Mouse (Mus musculus): ENCODE measurements around the gene Cdk6.

The Cdk6 gene

DNA sequence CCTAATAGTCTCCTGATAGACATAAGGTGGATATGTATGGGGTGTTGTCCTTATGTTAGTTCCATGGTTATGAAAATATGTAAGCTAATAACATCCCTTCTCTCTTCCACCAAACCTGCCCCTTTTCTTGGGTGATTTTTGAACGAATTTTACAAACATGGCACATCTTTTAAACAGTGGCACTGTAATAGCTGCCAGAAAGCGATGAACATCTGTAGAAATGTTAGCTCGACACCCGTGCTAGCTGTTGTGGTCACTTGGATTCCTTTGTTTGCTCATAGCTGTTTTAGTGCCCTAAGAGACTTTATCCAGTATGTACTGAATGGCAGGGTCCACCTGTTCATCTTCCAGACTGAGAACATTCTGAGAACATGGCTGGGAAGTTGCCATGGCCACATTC is 230.0 kb downstream of the Cdk6 start, which contains the start of gene 1700109H08Rik:
1700109H08Rik (plus strand) TSS at position 301 of the 400 bp plus-strand sequence.
- no peak for DNase-seq (ENCODE audit: low spot score)

DNA sequence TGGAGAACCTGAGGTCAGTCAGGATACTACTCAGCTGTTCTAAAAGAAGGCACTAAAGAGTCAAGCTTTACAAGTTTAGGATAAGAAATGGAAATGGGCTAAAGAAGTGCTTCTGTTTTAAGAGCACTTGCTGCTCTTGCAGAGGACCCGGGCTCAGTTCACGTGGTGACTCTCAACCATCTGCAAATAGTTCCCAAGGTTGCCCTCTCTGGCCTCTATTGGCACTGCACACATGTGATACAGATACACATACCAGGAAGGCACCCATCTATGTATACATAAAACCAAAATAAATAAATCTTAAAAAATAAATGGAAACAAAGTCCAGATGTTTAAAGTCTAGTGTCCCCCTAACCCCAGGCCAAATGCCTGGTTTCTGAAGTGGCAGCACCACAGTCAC is 233.5 kb downstream of the Cdk6 start:
- DNase-seq (ENCODE audit: low spot score): no peak

DNA sequence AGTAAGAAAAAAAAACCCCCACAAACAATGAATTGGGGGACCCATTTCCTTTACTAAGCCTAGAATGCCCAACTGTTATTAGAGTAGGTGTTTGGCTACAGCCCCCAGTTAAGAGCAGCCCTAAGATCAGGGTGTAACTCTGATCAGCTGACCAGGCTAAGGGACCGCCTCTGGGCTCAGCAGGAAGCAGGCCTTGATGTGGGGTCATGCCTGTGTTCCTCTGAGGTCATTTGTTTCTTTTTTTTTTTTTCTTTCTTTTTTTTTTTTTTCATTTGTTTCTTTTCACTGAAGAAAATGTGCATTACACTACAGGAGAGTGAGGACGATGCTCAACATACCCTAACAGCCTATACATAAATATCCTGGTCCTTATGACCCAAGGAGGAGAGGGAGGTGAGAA is 236.7 kb downstream of the Cdk6 start:
- no peak for DNase-seq (ENCODE audit: low spot score)

DNA sequence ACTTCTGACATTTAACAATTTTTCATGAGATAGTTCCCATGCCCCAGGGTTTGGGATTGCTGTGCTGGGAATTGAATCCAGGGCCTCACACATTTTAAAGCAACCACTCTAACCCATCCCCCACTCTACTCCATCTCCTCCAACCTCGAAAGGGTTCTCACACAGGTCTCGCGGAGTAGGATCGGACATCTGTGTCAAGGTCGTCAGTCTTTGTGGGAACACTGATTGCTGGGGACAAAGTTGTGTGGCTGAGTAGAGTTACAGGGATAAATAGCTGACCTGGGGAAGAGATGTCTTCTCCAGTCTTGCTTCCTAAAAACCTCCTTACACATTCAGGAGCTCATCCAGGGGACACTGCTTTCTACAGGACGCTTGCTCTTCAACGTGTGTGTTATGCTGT is 237.8 kb downstream of the Cdk6 start:
- DNase-seq (ENCODE audit: low spot score): no peak
